Mouse (Mus musculus): ENCODE measurements at regions not wholly inside any gene's neighbourhood (a gene's known extent, or its start where the extent isn't known, plus 50 kb on each side); places are given as distances from the start of the nearest gene placed in this dataset.

GRCm38 (mm10) chr13:115230494-115230893 is 128.7 kb upstream of the Itga1 start:
- peak; percentile 31 to 71 for DNase-seq

GRCm38 (mm10) chr13:115226824-115227223 is 125.1 kb upstream of the Itga1 start:
- DNase-seq: no peak

- no peak for DNase-seq
These were observed 117.9 kb upstream of the Itga1 start for GRCm38 (mm10) chr13:115219701-115220100.

GRCm38 (mm10) chr13:115211285-115211684 is 109.5 kb upstream of the Itga1 start:
- DNase-seq: no peak

- DNase-seq: peak; percentile 9 to 34
These were observed 109.0 kb upstream of the Itga1 start for GRCm38 (mm10) chr13:115210643-115211208.

GRCm38 (mm10) chr13:115209402-115210192 is 107.8 kb upstream of the Itga1 start:
- DNase-seq: no peak

GRCm38 (mm10) chr13:115206723-115207122 is 105.0 kb upstream of the Itga1 start:
- no peak for DNase-seq

- peak; percentile 48 to 56 for DNase-seq
These were observed 97.4 kb upstream of the Itga1 start for GRCm38 (mm10) chr13:115199166-115199565.

- DNase-seq: no peak
These were observed 86.3 kb upstream of the Itga1 start for GRCm38 (mm10) chr13:115188066-115188465.

- peak; percentile 14 to 40 for DNase-seq
These were observed 85.6 kb upstream of the Itga1 start for GRCm38 (mm10) chr13:115187356-115187755.

- DNase-seq: peak; percentile 43 to 51
These were observed 80.6 kb upstream of the Itga1 start for GRCm38 (mm10) chr13:115182211-115182870.

- no peak for DNase-seq
These were observed 76.6 kb upstream of the Itga1 start for GRCm38 (mm10) chr13:115178175-115178917.

- DNase-seq: no peak
These were observed 69.7 kb upstream of the Itga1 start for GRCm38 (mm10) chr13:115171347-115172062.

GRCm38 (mm10) chr13:115165981-115166380 is 64.2 kb upstream of the Itga1 start:
- no peak for DNase-seq

- no peak for DNase-seq
These were observed 61.1 kb upstream of the Itga1 start for GRCm38 (mm10) chr13:115162689-115163413.

- no peak for DNase-seq
These were observed 57.6 kb upstream of the Itga1 start for GRCm38 (mm10) chr13:115159386-115159785.

All from kidney, postnatal 25 days (tissue).